Mouse (Mus musculus) ES-Bruce4 (cell line): ENCODE data around the gene Olfr1215. TPM values are rescaled to one million over a fixed set of nuclear protein-coding genes. Genes with fewer than 3 reads are reported as not detected.
"Not testable (repeated sequence)": the region's sequence is repeated elsewhere in the genome, so short reads cannot be mapped to it uniquely, and the experiment has no call there.

Source experiments
- H3K27ac ChIP-seq: 2 replicates; pipeline ENCODE4 v1.5.1; 2012; ENCODE audit warnings: low read length, inconsistent platforms; ENCODE audit not compliant: insufficient read depth
- H3K27me3 ChIP-seq: 2 replicates; pipeline ENCODE4 v1.6.1; 2012; ENCODE audit warnings: mild to moderate bottlenecking, low read length, inconsistent platforms; ENCODE audit not compliant: control insufficient read depth, poor library complexity, insufficient read depth, severe bottlenecking
- H3K36me3 ChIP-seq: 2 replicates; pipeline ENCODE4 v1.6.1; 2012; ENCODE audit warnings: inconsistent platforms, mild to moderate bottlenecking, low read length, moderate library complexity; ENCODE audit not compliant: control insufficient read depth, poor library complexity, insufficient read depth, severe bottlenecking
- H3K4me1 ChIP-seq: one replicate; pipeline ENCODE4 v1.8.1; 2011; ENCODE audit warnings: low read length; ENCODE audit not compliant: control insufficient read depth, insufficient read depth
- H3K4me3 ChIP-seq: 2 replicates; pipeline ENCODE4 v1.5.1; 2011; ENCODE audit warnings: low read depth, mild to moderate bottlenecking, low read length
- H3K9ac ChIP-seq: 2 replicates; pipeline ENCODE4 v1.6.1; 2012; ENCODE audit warnings: low read depth, mild to moderate bottlenecking, inconsistent platforms; ENCODE audit not compliant: poor library complexity, severe bottlenecking
- H3K9me3 ChIP-seq: replicated peaks from 2 replicates; pipeline ENCODE4 v1.6.1; 2012; ENCODE audit warnings: mild to moderate bottlenecking, low read length, inconsistent platforms; ENCODE audit not compliant: control insufficient read depth, poor library complexity, insufficient read depth, severe bottlenecking
- CTCF ChIP-seq: IDR thresholded peaks from one replicate; pipeline ENCODE4 v1.8.1; 2011; ENCODE audit warnings: low read depth, low read length
- EP300 ChIP-seq: IDR thresholded peaks from 2 replicates; pipeline ENCODE4 v1.6.1; 2011; ENCODE audit warnings: low read depth, low read length; ENCODE audit not compliant: insufficient read depth
- POLR2A ChIP-seq: IDR thresholded peaks from one replicate; pipeline ENCODE4 v1.8.1; 2011; ENCODE audit warnings: low read length; ENCODE audit not compliant: insufficient read depth
- polyA plus RNA-seq: library from polyadenylated mRNA; stranded (reverse); fragments of >200 nt; gene quantifications from 2 replicates; pipeline ENCODE4 v1.2.4, GENCODE M21; 2011; ENCODE audit warnings: low read depth; ENCODE audit not compliant: missing spikeins, insufficient read depth, insufficient read length

The Olfr1215 gene
- not detected in 2 replicates for polyA plus RNA-seq

DNA sequence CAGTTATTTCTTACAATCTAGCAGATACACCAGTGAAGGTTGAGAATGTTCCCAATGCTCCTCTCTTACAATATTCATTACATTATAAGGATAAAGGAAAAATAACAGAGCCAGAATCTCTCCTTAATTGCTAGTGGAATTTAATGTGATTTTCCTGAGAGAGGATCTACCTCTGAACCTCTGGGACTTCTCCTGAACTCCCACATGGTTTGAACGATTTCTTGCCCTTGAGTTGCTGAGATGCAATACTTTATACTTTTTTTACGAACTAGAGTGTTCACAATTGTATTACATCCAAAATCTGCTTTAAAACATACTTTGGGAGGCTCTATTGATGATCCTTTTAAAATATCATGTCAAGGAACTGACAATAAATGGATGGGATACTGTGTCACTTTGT lies at the start of gene Olfr1215:
Gene Olfr1215, minus strand, starts transcription at position 101 of the 400 bp plus-strand sequence.
- Histone ChIP-seq H3K9ac (no peak within 1 kb of the TSS), H3K4me1 (no peaks in the 10 kb centered on the region), H3K36me3 (no peaks in the 10 kb centered on the region), H3K9me3 (no peaks in the 10 kb centered on the region), H3K27ac (no peak within 1 kb of the TSS), H3K4me3 (no peak within 1 kb of the TSS), H3K27me3 (no peaks in the 10 kb centered on the region)
- TF ChIP-seq CTCF (no peak), POLR2A (no peak), EP300 (no peak)

- no peaks in the 10 kb centered on the region for H3K9me3 ChIP-seq
- no peak for TF ChIP-seq POLR2A
- TF ChIP-seq EP300 = no peak
- no peak for TF ChIP-seq CTCF
- H3K36me3 ChIP-seq = no peaks in the 10 kb centered on the region
- H3K4me1 ChIP-seq = no peaks in the 10 kb centered on the region
- no peaks in the 10 kb centered on the region for H3K27me3 ChIP-seq
- H3K27ac ChIP-seq = no peak within 1 kb of the TSS
- no peak within 1 kb of the TSS for H3K9ac ChIP-seq
- H3K4me3 ChIP-seq = no peak within 1 kb of the TSS
Observed at GRCm38 (mm10) chr2:89031965-89032364, 25.2 kb upstream of the Olfr1215 start, which contains the start of gene Olfr1217. Olfr1217 (minus strand) TSS chr2:89032065.

DNA sequence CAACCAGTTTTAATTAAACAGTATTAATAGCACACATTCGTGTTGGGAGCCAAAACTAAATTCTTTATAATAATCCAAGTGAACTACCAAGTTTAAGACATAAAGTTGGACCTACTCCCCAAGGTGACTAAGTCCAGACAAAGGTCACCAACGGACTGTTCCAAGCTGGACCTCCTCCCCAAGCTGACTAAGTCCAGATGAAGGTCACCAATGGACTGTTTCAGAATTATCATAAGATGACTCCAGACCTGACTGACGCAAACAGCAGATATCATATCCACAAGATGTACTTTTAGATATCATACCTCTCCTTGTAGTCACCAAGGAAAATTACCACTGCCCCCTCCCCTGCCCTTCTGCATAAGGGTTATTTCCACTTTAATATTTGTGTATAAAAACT lies 14.7 kb upstream of the Olfr1215 start:
- not testable (repeated sequence) for H3K9ac ChIP-seq, H3K27ac ChIP-seq, H3K27me3 ChIP-seq, H3K4me1 ChIP-seq, H3K4me3 ChIP-seq, H3K36me3 ChIP-seq, H3K9me3 ChIP-seq

DNA sequence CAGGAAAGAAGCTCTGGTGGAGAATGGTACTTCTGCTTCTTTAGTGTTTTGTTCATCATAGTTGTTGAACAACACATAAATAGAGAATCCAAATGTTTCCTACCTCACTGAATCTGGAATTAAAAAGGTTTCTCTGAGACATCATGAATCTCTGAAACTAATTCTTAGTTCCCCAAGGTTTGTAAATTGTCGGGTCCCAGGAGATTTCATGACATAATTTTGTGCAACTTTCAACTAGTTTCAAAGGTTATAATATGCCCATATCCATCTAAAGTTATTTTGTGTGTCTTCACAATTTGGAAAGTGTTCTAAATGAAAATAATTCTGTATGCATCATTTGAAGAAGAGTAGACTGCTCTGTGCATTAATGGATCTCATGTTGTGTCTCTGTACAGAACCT lies 11.5 kb upstream of the Olfr1215 start, which contains the start of gene Olfr1216:
Gene Olfr1216, minus strand, starts transcription at position 101 of the 400 bp plus-strand sequence.
- no peak for TF ChIP-seq POLR2A
- TF ChIP-seq EP300 = no peak
- no peak for TF ChIP-seq CTCF
- no peak within 1 kb of the TSS for H3K9ac ChIP-seq
- H3K4me3 ChIP-seq = no peak within 1 kb of the TSS
- H3K36me3 ChIP-seq = no peaks in the 10 kb centered on the region
- no peak within 1 kb of the TSS for H3K27ac ChIP-seq
- H3K4me1 ChIP-seq = no peaks in the 10 kb centered on the region
- H3K27me3 ChIP-seq = no peaks in the 10 kb centered on the region
- H3K9me3 ChIP-seq = no peaks in the 10 kb centered on the region

DNA sequence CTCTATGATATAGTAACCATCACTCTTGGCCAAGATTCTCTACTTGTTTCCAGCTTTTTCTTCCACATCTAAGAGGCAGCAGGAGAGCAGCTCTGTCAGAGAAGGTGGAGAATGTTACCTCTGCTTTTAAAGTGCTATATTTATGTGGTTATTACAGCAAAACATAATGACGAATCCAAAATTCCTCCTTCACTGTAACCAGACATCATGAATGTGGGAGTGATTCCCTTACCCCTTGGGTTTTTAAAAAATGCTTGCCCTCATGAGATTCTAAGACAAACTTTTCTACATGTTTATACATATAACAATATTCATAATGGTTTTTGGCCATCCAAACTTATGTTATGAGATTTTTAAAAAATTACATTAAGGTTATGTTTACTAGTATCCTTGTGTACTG lies 14.2 kb downstream of the Olfr1215 start, which contains the start of gene Olfr1214:
Gene Olfr1214, minus strand, starts transcription at position 101 of the 400 bp plus-strand sequence.
- Histone ChIP-seq H3K9me3 (no peaks in the 10 kb centered on the region), H3K4me3 (no peak within 1 kb of the TSS), H3K9ac (no peak within 1 kb of the TSS)

DNA sequence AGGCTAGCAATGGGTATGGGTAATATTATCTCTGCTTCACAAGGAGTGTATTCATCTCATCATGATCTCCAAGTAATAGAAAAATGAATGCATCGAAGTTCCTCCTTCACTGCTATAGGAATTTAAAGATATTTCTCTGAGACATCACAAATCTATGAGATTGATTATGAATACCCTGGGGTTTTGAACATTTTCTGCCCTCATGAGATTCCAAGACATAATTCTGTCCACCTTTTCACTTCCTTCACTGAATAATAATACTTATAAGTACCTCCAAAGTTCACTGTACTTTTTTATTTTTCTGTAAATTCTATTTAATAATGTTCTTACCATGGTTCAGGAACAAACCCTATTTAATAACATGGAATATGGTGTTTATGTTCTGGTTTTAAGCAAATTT lies 26.6 kb downstream of the Olfr1215 start, which contains the start of gene Gm13762:
Gene Gm13762, minus strand, starts transcription at position 101 of the 400 bp plus-strand sequence.
- no peaks in the 10 kb centered on the region for H3K9me3 ChIP-seq
- no peak within 1 kb of the TSS for H3K4me3 ChIP-seq
- no peak within 1 kb of the TSS for H3K27ac ChIP-seq
- TF ChIP-seq CTCF (no peak), POLR2A (no peak), EP300 (no peak)
- no peaks in the 10 kb centered on the region for H3K36me3 ChIP-seq
- H3K9ac ChIP-seq = no peak within 1 kb of the TSS
- no peaks in the 10 kb centered on the region for H3K27me3 ChIP-seq
- no peaks in the 10 kb centered on the region for H3K4me1 ChIP-seq

More for the DNA sequence above, 14.2 kb downstream of the Olfr1215 start, which contains the start of gene Olfr1214:
- no peaks in the 10 kb centered on the region for H3K4me1 ChIP-seq
- no peak within 1 kb of the TSS for H3K27ac ChIP-seq
- H3K27me3 ChIP-seq = no peaks in the 10 kb centered on the region
- H3K36me3 ChIP-seq = no peaks in the 10 kb centered on the region
- TF ChIP-seq POLR2A (no peak), EP300 (no peak), CTCF (no peak)

DNA sequence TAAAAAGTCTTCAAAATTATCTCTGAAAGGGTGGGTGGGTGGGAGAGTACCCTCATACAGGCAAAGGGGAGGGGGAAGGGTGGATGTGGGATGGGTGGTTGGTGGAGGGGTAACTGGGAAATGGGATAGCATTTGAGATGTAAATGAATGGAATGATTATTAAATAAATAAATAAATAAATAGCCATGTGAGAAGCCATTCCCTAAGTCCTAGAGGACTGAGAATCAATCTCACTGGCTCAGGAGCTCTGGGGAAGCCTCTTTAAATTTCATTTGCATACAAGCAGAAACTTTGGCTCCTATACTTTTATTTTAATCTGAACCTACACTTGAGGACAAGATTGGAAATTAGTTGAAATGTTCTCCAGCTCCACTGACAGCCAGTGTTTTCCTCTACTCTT lies 53.1 kb downstream of the Olfr1215 start, which contains the start of gene Olfr1212:
Gene Olfr1212, plus strand, starts transcription at position 301 of the 400 bp plus-strand sequence.
- H3K36me3 ChIP-seq = no peaks in the 10 kb centered on the region
- H3K9ac ChIP-seq = no peak within 1 kb of the TSS
- no peaks in the 10 kb centered on the region for H3K9me3 ChIP-seq
- TF ChIP-seq CTCF = no peak
- TF ChIP-seq POLR2A = no peak
- TF ChIP-seq EP300 = no peak
- no peaks in the 10 kb centered on the region for H3K27me3 ChIP-seq
- H3K4me1 ChIP-seq = no peaks in the 10 kb centered on the region
- no peak within 1 kb of the TSS for H3K4me3 ChIP-seq
- no peak within 1 kb of the TSS for H3K27ac ChIP-seq

Other genes with a start within 250 kb of the Olfr1215 start
- gene Olfr1199, start 246.5 kb downstream of the Olfr1215 start, polyA plus RNA-seq = 0.52 TPM in 1 of 2 replicates, not detected in the other
- gene Olfr1200, start 236.5 kb downstream of the Olfr1215 start, polyA plus RNA-seq = not detected in 2 replicates
- not detected in 2 replicates for gene Olfr1201, start 213.9 kb downstream of the Olfr1215 start, polyA plus RNA-seq
- not detected in 2 replicates for gene Olfr1202, start 192.5 kb downstream of the Olfr1215 start, polyA plus RNA-seq
- not detected in 2 replicates for gene Olfr1205, start 177.2 kb downstream of the Olfr1215 start, polyA plus RNA-seq
- gene Olfr1204, start 157.7 kb downstream of the Olfr1215 start, polyA plus RNA-seq = not detected in 2 replicates
- not detected in 2 replicates for gene Olfr1206, start 143.7 kb downstream of the Olfr1215 start, polyA plus RNA-seq
- not detected in 2 replicates for gene Olfr1208, start 104.7 kb downstream of the Olfr1215 start, polyA plus RNA-seq
- gene Olfr1209, start 91.8 kb downstream of the Olfr1215 start, polyA plus RNA-seq = not detected in 2 replicates
- gene Olfr1211, start 68.9 kb downstream of the Olfr1215 start, polyA plus RNA-seq = not detected in 2 replicates
- gene Olfr1212, start 53.0 kb downstream of the Olfr1215 start, polyA plus RNA-seq = not detected in 2 replicates
- gene Gm13762, start 26.7 kb downstream of the Olfr1215 start, polyA plus RNA-seq = not detected in 2 replicates
- not detected in 2 replicates for gene Olfr1214, start 14.3 kb downstream of the Olfr1215 start, polyA plus RNA-seq
- gene Olfr1216, start 11.4 kb upstream of the Olfr1215 start, polyA plus RNA-seq = not detected in 2 replicates
- gene Olfr1217, start 25.1 kb upstream of the Olfr1215 start, polyA plus RNA-seq = not detected in 2 replicates
- not detected in 2 replicates for gene Olfr1218, start 54.2 kb upstream of the Olfr1215 start, polyA plus RNA-seq
- not detected in 2 replicates for gene Olfr1219, start 76.5 kb upstream of the Olfr1215 start, polyA plus RNA-seq
- not detected in 2 replicates for gene Olfr1220, start 99.9 kb upstream of the Olfr1215 start, polyA plus RNA-seq
- gene Olfr1221, start 110.3 kb upstream of the Olfr1215 start, polyA plus RNA-seq = not detected in 2 replicates
- not detected in 2 replicates for gene Olfr1222, start 126.1 kb upstream of the Olfr1215 start, polyA plus RNA-seq
- gene Olfr1223, start 144.6 kb upstream of the Olfr1215 start, polyA plus RNA-seq = not detected in 2 replicates
- not detected in 2 replicates for gene Olfr1224-ps1, start 157.1 kb upstream of the Olfr1215 start, polyA plus RNA-seq
- gene Olfr1225, start 167.7 kb upstream of the Olfr1215 start, polyA plus RNA-seq = not detected in 2 replicates
- gene Olfr1226, start 193.1 kb upstream of the Olfr1215 start, polyA plus RNA-seq = not detected in 2 replicates
- gene Olfr1228, start 247.1 kb upstream of the Olfr1215 start, polyA plus RNA-seq = not detected in 2 replicates